Mouse (Mus musculus) erythroblast, embryonic 14.5 days (primary cell): ENCODE measurements at regions not wholly inside any gene's neighbourhood (a gene's known extent, or its start where the extent isn't known, plus 50 kb on each side); places are given as distances from the start of the nearest gene placed in this dataset.

Source experiments
- H3K27me3 ChIP-seq: 2 replicates; pipeline ENCODE4 v1.6.1; 2012; ENCODE audit warnings: inconsistent platforms; ENCODE audit not compliant: control insufficient read depth
- H3K36me3 ChIP-seq: 2 replicates; pipeline ENCODE4 v1.6.1; 2012; ENCODE audit warnings: mild to moderate bottlenecking, inconsistent platforms; ENCODE audit not compliant: control insufficient read depth
- H3K4me1 ChIP-seq: 2 replicates; pipeline ENCODE4 v1.6.1; 2012; ENCODE audit warnings: inconsistent platforms; ENCODE audit not compliant: control insufficient read depth
- H3K4me3 ChIP-seq: replicated peaks from 2 replicates; pipeline ENCODE3; 2012; ENCODE audit warnings: moderate library complexity, mild to moderate bottlenecking, inconsistent platforms
- H3K9me3 ChIP-seq: 2 replicates; pipeline ENCODE4 v1.6.1; 2012; ENCODE audit warnings: low read length, inconsistent platforms, mixed read lengths; ENCODE audit not compliant: control insufficient read depth
- GATA1 ChIP-seq: IDR thresholded peaks from 2 replicates; pipeline ENCODE4 v1.6.1; 2012; ENCODE audit warnings: low read length, inconsistent platforms, mixed read lengths
- TAL1 ChIP-seq: IDR thresholded peaks from 3 replicates; pipeline ENCODE4 v1.6.1; 2012; ENCODE audit warnings: low read length, inconsistent platforms, mixed read lengths

GRCm38 (mm10) chr16:76527106-76527949 lies 153.7 kb upstream of the Nrip1 start:
- Histone ChIP-seq H3K27me3 (no peaks in the 10 kb centered on the region), H3K9me3 (no peaks in the 10 kb centered on the region), H3K4me1 (no peaks in the 10 kb centered on the region), H3K36me3 (no peaks in the 10 kb centered on the region), H3K4me3 (no peak overlapping the region)
- TF ChIP-seq GATA1 (no peak), TAL1 (no peak)

- Histone ChIP-seq H3K36me3 (no peaks in the 10 kb centered on the region), H3K9me3 (no peaks in the 10 kb centered on the region), H3K27me3 (no peaks in the 10 kb centered on the region), H3K4me3 (no peak overlapping the region), H3K4me1 (no peaks in the 10 kb centered on the region)
- TF ChIP-seq TAL1: no peak
- TF ChIP-seq GATA1: no peak
These were observed 151.9 kb upstream of the Nrip1 start for GRCm38 (mm10) chr16:76525563-76525962.

- H3K4me1 ChIP-seq: no peaks in the 10 kb centered on the region
- no peaks in the 10 kb centered on the region for H3K27me3 ChIP-seq
- H3K4me3 ChIP-seq: no peak overlapping the region
- TF ChIP-seq TAL1 (no peak), GATA1 (no peak)
- H3K9me3 ChIP-seq: no peaks in the 10 kb centered on the region
- no peaks in the 10 kb centered on the region for H3K36me3 ChIP-seq
These were observed 151.3 kb upstream of the Nrip1 start for GRCm38 (mm10) chr16:76524921-76525320.

GRCm38 (mm10) chr16:76521142-76521541 lies 147.5 kb upstream of the Nrip1 start:
- Histone ChIP-seq H3K36me3 (no peaks in the 10 kb centered on the region), H3K9me3 (no peaks in the 10 kb centered on the region), H3K27me3 (no peaks in the 10 kb centered on the region), H3K4me3 (no peak overlapping the region), H3K4me1 (no peaks in the 10 kb centered on the region)
- TF ChIP-seq GATA1 (no peak), TAL1 (no peak)

- TF ChIP-seq TAL1: no peak
- TF ChIP-seq GATA1: no peak
- Histone ChIP-seq H3K4me3 (no peak overlapping the region), H3K36me3 (no peaks in the 10 kb centered on the region), H3K9me3 (no peaks in the 10 kb centered on the region), H3K27me3 (no peaks in the 10 kb centered on the region), H3K4me1 (no peaks in the 10 kb centered on the region)
These were observed 147.0 kb upstream of the Nrip1 start for GRCm38 (mm10) chr16:76520643-76520993.

- no peak overlapping the region for H3K4me3 ChIP-seq
- no peaks in the 10 kb centered on the region for H3K36me3 ChIP-seq
- no peaks in the 10 kb centered on the region for H3K27me3 ChIP-seq
- TF ChIP-seq TAL1 (no peak), GATA1 (no peak)
- no peaks in the 10 kb centered on the region for H3K9me3 ChIP-seq
- H3K4me1 ChIP-seq: no peaks in the 10 kb centered on the region
These were observed 146.4 kb upstream of the Nrip1 start for GRCm38 (mm10) chr16:76519911-76520642.

- Histone ChIP-seq H3K4me1 (no peaks in the 10 kb centered on the region), H3K27me3 (no peaks in the 10 kb centered on the region), H3K9me3 (no peaks in the 10 kb centered on the region), H3K4me3 (no peak overlapping the region), H3K36me3 (no peaks in the 10 kb centered on the region)
- no peak for TF ChIP-seq TAL1
- no peak for TF ChIP-seq GATA1
These were observed 137.2 kb upstream of the Nrip1 start for GRCm38 (mm10) chr16:76510861-76511260.

- TF ChIP-seq TAL1 (no peak), GATA1 (no peak)
- Histone ChIP-seq H3K36me3 (no peaks in the 10 kb centered on the region), H3K4me3 (no peak overlapping the region), H3K4me1 (no peaks in the 10 kb centered on the region), H3K9me3 (no peaks in the 10 kb centered on the region), H3K27me3 (no peaks in the 10 kb centered on the region)
These were observed 135.6 kb upstream of the Nrip1 start for GRCm38 (mm10) chr16:76509109-76509650.

- Histone ChIP-seq H3K4me3 (no peak overlapping the region), H3K9me3 (no peaks in the 10 kb centered on the region), H3K27me3 (no peaks in the 10 kb centered on the region), H3K4me1 (no peaks in the 10 kb centered on the region), H3K36me3 (no peaks in the 10 kb centered on the region)
- no peak for TF ChIP-seq GATA1
- no peak for TF ChIP-seq TAL1
These were observed 133.6 kb upstream of the Nrip1 start for GRCm38 (mm10) chr16:76507191-76507746.
